Mouse (Mus musculus): ENCODE data around the gene Prickle4. TPM values are rescaled to one million over a fixed set of nuclear protein-coding genes. Genes with fewer than 3 reads are reported as not detected.

The Prickle4 gene
- polyA plus RNA-seq, 1 experiment from 2014 or later: 0.80 TPM

DNA sequence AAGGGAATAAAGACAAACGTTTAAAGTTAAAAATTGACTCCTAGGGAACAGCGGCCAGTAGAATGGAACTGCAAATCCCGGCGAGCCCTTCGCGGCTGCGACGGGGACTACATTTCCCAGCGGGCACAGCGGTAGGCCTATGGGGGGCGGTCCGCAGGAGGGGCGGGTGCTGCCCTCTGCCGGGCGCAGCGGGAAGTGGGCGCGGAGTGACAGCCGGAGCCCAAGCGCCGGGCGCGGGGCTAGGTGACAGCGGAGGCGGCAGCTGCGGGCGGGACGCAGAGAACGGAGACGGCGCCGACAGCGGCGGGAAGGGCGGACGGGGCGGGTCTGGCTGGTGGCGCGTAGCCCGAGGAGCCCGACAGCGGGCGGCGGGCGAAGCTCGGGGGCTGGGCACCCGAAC, 42.3 kb upstream of the Prickle4 start, which contains the start of gene Tfeb:
Tfeb (plus strand) TSS at position 175 of the 400 bp plus-strand sequence.
- Histone ChIP-seq H3K36me3 (ENCODE audit: control insufficient read depth, insufficient read depth, low read length) (no peaks in the 10 kb centered on the region), H3K4me3 (ENCODE audit: low read depth, low read length) (peak within 1 kb of the TSS; percentile 51), H3K9ac (ENCODE audit: low read length) (peak within 1 kb of the TSS; percentile 47), H3K4me2 (ENCODE audit: low read depth, low read length, severe bottlenecking) (peak within 1 kb of the TSS; percentile 84), H3K27ac (ENCODE audit: low read depth, low read length) (no peak within 1 kb of the TSS), H3K27me3 (ENCODE audit: control insufficient read depth, insufficient read depth, low read length) (peaks cover 23% of the 10 kb centered on the region), H3K9me3 (ENCODE audit: control insufficient read depth, low read length) (no peaks in the 10 kb centered on the region), H3K4me1 (replicated peaks; ENCODE audit: control insufficient read depth, insufficient read depth, low read length) (peaks cover 11% of the 10 kb centered on the region; the same call in 1 of the 2 replicates)
- peak; percentile 73 for ATAC-seq (replicated peaks; ENCODE audit: low FRiP score)
- WGBS: under 1% methylated on average over 44 of the region's 47 CpGs
- peak; percentile 98 for DNase-seq (ENCODE audit: low spot score)

DNA sequence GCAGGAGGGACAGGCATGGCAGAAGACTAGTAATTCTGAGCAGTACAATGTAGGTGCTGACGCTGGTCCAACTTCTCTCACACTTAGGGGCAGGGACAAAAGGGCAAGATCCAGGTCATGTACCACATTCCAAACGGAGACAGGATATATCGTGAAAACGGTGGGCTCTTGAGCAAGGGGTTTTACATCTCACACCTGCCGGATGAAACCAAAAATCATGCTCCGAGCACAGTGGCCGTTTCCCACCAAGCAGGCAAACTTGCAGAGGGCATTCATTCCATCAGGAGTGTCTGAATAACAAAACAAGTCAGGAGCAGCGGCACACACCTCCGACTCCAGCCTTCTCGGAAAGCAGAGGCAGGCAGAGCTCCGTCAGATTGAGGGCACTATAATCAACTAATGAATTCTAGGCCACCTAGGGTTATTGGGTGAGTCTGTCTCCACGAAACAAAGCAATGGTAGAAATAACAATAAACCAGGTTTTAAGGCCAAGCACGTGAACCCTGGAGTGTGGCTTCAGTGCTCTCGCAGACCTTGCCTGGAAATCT, 41.1 kb upstream of the Prickle4 start:
- Histone ChIP-seq H3K4me3 (ENCODE audit: low read depth, low read length) (no peak overlapping the region), H3K36me3 (ENCODE audit: control insufficient read depth, insufficient read depth, low read length) (no peaks in the 10 kb centered on the region), H3K9me3 (ENCODE audit: control insufficient read depth, low read length) (no peaks in the 10 kb centered on the region), H3K4me1 (replicated peaks; ENCODE audit: control insufficient read depth, insufficient read depth, low read length) (peaks cover 11% of the 10 kb centered on the region; the same call in 1 of the 2 replicates), H3K4me2 (ENCODE audit: low read depth, low read length, severe bottlenecking) (no peak overlapping the region), H3K27me3 (ENCODE audit: control insufficient read depth, insufficient read depth, low read length) (peaks cover 23% of the 10 kb centered on the region), H3K9ac (ENCODE audit: low read length) (no peak overlapping the region), H3K27ac (ENCODE audit: low read depth, low read length) (no peak overlapping the region)
- DNase-seq (ENCODE audit: low spot score) (no peak), ATAC-seq (replicated peaks; ENCODE audit: low FRiP score) (no peak)
- WGBS: 76% methylated on average over 14 of the region's 14 CpGs

DNA sequence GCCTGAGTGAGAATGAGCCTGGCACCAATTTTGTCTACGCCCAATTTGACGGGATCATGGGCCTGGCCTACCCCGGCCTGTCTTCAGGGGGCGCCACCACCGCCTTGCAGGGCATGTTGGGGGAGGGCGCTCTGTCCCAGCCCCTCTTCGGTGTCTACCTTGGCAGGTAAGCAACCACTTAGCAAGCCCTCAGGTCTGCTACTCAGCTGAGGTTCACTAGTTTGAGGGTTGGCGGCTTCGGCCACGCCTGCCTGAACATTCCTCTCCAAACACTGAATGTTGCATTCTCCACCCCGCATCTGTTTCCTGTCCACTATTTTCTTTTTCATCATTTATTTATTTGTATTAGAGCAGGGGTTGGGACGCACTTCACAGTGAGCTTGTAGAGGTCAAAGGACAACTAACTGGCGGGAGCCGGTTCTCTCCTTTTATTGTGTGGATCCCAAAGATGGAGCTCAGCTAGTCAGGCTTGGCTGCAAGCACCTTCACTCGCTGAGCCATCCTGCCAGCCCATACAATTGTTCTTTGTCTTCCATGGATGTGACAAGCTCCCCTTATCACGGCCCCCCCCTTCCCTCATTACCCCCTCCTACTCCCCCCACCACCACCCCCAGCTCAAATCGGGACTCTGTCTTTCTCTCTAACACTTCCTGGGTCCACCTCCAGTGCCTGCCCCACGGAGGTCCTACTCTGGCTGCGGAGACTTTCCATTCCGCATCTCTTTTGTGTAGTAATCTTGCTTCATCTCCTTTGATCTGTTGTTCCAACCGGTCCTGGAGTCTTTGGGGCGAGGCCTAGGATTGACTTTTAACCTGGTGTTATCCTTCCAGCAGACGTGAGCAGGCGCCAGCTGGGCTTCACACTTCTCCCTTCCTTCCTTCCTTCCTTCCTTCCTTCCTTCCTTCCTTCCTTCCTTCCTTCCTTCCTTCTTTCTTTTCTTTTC, 36.4 kb upstream of the Prickle4 start:
- no peak overlapping the region for H3K9ac ChIP-seq (ENCODE audit: low read length)
- WGBS: 45% methylated on average over 24 of the region's 24 CpGs
- no peak for DNase-seq (ENCODE audit: low spot score)

DNA sequence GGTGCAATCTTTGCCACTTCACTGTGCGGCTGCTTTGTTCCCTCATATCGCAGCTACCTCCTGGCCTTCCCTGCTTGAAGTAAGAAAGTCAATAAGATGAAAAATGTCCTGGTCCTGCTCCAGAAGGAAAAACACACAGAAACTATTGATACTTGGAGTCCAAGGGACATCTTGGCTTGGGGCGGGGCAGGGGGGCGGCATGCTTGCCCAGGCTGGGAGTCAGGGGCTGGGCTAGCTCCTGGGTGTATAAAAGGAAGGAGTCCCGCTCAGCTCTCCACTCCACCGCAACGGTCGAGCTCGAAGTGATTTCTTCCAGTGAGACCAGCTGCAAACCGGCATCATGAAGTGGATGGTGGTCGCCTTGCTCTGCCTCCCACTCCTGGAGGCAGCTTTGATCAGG, 32.0 kb upstream of the Prickle4 start, which contains the start of gene Pgc:
Pgc (plus strand) TSS at position 277 of the 400 bp plus-strand sequence.
- Histone ChIP-seq H3K27ac (ENCODE audit: low read depth, low read length) (no peak within 1 kb of the TSS), H3K36me3 (ENCODE audit: control insufficient read depth, insufficient read depth, low read length) (no peaks in the 10 kb centered on the region), H3K4me1 (replicated peaks; ENCODE audit: control insufficient read depth, insufficient read depth, low read length) (no peaks in the 10 kb centered on the region), H3K4me3 (ENCODE audit: low read depth, low read length) (no peak within 1 kb of the TSS), H3K27me3 (ENCODE audit: control insufficient read depth, insufficient read depth, low read length) (no peaks in the 10 kb centered on the region), H3K4me2 (ENCODE audit: low read depth, low read length, severe bottlenecking) (no peak within 1 kb of the TSS), H3K9ac (ENCODE audit: low read length) (no peak within 1 kb of the TSS), H3K9me3 (ENCODE audit: control insufficient read depth, low read length) (no peaks in the 10 kb centered on the region)
- ATAC-seq (replicated peaks; ENCODE audit: low FRiP score) (no peak), DNase-seq (ENCODE audit: low spot score) (no peak)
- WGBS: 87% methylated on average over 11 of the region's 11 CpGs

More for the DNA sequence above, 36.4 kb upstream of the Prickle4 start:
- H3K27me3 ChIP-seq (ENCODE audit: control insufficient read depth, insufficient read depth, low read length): no peaks in the 10 kb centered on the region
- no peak for ATAC-seq (replicated peaks; ENCODE audit: low FRiP score)
- H3K36me3 ChIP-seq (ENCODE audit: control insufficient read depth, insufficient read depth, low read length): no peaks in the 10 kb centered on the region
- H3K9me3 ChIP-seq (ENCODE audit: control insufficient read depth, low read length): no peaks in the 10 kb centered on the region
- H3K4me3 ChIP-seq (ENCODE audit: low read depth, low read length): no peak overlapping the region
- H3K4me1 ChIP-seq (replicated peaks; ENCODE audit: control insufficient read depth, insufficient read depth, low read length): no peaks in the 10 kb centered on the region
- no peak overlapping the region for H3K4me2 ChIP-seq (ENCODE audit: low read depth, low read length, severe bottlenecking)
- no peak overlapping the region for H3K27ac ChIP-seq (ENCODE audit: low read depth, low read length)

DNA sequence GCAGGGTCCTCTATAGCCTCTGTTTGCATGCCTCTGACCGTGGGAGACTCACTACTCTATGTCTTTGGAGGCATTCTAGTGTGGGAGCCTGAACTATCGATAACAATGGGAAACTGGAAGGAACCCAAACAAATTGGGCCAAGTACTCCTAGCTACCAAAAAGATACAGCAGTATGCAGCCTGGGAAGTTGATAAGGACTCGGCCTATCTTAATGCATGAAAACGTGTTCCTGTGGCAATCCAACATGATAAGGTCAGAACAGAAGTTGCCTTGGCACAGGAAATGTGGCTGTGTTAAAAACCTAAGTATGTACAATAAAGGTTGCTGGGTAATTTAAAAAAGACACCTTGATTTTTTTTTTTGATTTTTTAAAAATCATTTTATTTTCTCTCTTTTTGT, 26.6 kb upstream of the Prickle4 start:
- Histone ChIP-seq H3K9me3 (ENCODE audit: control insufficient read depth, low read length) (no peaks in the 10 kb centered on the region), H3K9ac (ENCODE audit: low read length) (no peak overlapping the region), H3K4me1 (replicated peaks; ENCODE audit: control insufficient read depth, insufficient read depth, low read length) (no peaks in the 10 kb centered on the region), H3K36me3 (ENCODE audit: control insufficient read depth, insufficient read depth, low read length) (no peaks in the 10 kb centered on the region), H3K4me3 (ENCODE audit: low read depth, low read length) (no peak overlapping the region), H3K27ac (ENCODE audit: low read depth, low read length) (no peak overlapping the region), H3K27me3 (ENCODE audit: control insufficient read depth, insufficient read depth, low read length) (no peaks in the 10 kb centered on the region), H3K4me2 (ENCODE audit: low read depth, low read length, severe bottlenecking) (no peak overlapping the region)
- DNase-seq (ENCODE audit: low spot score) (no peak), ATAC-seq (replicated peaks; ENCODE audit: low FRiP score) (no peak)
- WGBS: 89% methylated on average over 4 of the region's 4 CpGs

DNA sequence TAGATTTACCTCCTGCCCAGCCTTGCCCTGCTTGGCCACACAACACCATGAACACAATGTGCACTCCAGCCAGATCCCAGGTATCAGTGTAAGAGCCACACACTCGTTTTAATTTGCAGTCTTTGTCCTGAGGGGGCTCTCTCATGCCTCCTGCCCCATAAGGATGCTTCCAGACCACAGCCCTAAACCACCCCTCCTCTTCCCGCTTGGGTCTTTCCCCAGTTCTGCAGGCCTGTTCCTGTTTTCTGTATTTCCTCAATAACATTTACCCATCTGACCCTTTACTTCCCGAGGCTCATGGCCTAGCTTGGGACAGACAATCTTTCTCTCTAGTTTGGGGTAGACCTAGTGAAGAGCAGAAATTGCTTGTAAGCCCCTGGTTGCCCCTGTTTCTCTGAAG, 20.5 kb upstream of the Prickle4 start:
- no peak overlapping the region for H3K4me3 ChIP-seq (ENCODE audit: low read depth, low read length)
- DNase-seq (ENCODE audit: low spot score) (no peak), ATAC-seq (replicated peaks; ENCODE audit: low FRiP score) (no peak)
- H3K4me2 ChIP-seq (ENCODE audit: low read depth, low read length, severe bottlenecking): no peak overlapping the region
- no peaks in the 10 kb centered on the region for H3K27me3 ChIP-seq (ENCODE audit: control insufficient read depth, insufficient read depth, low read length)
- no peaks in the 10 kb centered on the region for H3K9me3 ChIP-seq (ENCODE audit: control insufficient read depth, low read length)
- no peaks in the 10 kb centered on the region for H3K4me1 ChIP-seq (replicated peaks; ENCODE audit: control insufficient read depth, insufficient read depth, low read length)
- no peaks in the 10 kb centered on the region for H3K36me3 ChIP-seq (ENCODE audit: control insufficient read depth, insufficient read depth, low read length)
- no peak overlapping the region for H3K9ac ChIP-seq (ENCODE audit: low read length)
- 73% methylated on average over 3 of the region's 3 CpGs for WGBS
- H3K27ac ChIP-seq (ENCODE audit: low read depth, low read length): no peak overlapping the region

DNA sequence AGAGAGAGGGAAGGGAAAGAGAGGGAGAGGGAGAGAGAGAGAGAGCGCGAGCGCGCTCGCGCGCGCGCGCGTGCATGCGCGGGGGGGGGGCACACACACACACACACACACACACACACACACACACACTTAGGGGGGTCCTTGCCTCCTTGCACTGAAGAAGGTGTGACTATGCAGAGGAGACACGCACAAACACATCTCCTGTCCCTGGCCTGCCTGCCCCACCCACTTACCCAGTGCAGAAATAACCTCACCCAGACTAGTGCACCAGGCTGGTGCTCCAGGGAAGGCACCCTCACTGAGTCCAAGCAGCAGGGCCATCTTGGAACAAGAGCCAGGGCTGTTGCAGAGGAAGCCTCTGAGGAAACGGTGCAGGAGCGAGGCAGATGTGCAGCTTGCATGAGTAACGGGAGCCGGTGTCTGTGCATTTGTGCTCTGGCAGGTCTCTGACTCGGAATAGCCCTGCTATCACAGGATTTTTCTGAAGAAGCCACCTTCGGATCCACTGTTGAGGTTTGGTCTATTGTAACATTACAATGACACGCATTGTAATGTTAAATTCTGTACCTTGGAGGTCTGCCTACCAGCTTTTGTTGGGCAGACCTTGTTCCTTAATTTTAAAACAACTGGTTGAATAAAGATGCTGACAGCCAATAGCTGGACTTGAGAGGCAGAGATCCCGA, 18.5 kb upstream of the Prickle4 start:
- 53% methylated on average over 22 of the region's 22 CpGs for WGBS
- Histone ChIP-seq H3K4me3 (ENCODE audit: low read depth, low read length) (no peak overlapping the region), H3K27ac (ENCODE audit: low read depth, low read length) (no peak overlapping the region), H3K4me2 (ENCODE audit: low read depth, low read length, severe bottlenecking) (no peak overlapping the region), H3K4me1 (replicated peaks; ENCODE audit: control insufficient read depth, insufficient read depth, low read length) (no peaks in the 10 kb centered on the region), H3K9me3 (ENCODE audit: control insufficient read depth, low read length) (no peaks in the 10 kb centered on the region), H3K36me3 (ENCODE audit: control insufficient read depth, insufficient read depth, low read length) (no peaks in the 10 kb centered on the region), H3K27me3 (ENCODE audit: control insufficient read depth, insufficient read depth, low read length) (no peaks in the 10 kb centered on the region), H3K9ac (ENCODE audit: low read length) (no peak overlapping the region)
- DNase-seq (ENCODE audit: low spot score): no peak
- ATAC-seq (replicated peaks; ENCODE audit: low FRiP score): no peak

DNA sequence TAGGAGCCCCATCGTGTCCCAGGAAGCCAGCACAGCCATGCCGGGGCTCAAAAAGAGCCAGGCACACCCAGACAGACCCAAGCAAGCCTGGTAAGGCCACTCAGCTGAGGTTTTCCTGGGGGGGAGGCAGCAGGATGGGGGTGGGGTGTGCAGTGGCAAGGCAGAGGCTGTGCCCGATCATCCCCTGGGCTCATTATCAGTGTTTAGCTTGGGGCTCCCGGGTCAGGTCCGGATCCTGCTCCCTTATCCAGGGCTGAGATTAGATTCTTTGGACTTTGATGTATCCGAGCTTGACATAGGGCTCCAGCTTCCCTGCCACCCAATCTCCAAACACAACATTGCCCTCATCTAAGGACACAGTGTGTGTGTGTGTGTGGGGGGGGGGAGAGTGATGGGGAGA, 17.3 kb upstream of the Prickle4 start:
- no peaks in the 10 kb centered on the region for H3K27me3 ChIP-seq (ENCODE audit: control insufficient read depth, insufficient read depth, low read length)
- ATAC-seq (replicated peaks; ENCODE audit: low FRiP score): no peak
- H3K36me3 ChIP-seq (ENCODE audit: control insufficient read depth, insufficient read depth, low read length): no peaks in the 10 kb centered on the region
- H3K9me3 ChIP-seq (ENCODE audit: control insufficient read depth, low read length): no peaks in the 10 kb centered on the region
- no peak overlapping the region for H3K4me3 ChIP-seq (ENCODE audit: low read depth, low read length)
- DNase-seq (ENCODE audit: low spot score): no peak
- H3K4me2 ChIP-seq (ENCODE audit: low read depth, low read length, severe bottlenecking): no peak overlapping the region
- H3K27ac ChIP-seq (ENCODE audit: low read depth, low read length): no peak overlapping the region
- whole genome bisulfite sequencing: 73% methylated on average over 6 of the region's 6 CpGs
- no peaks in the 10 kb centered on the region for H3K4me1 ChIP-seq (replicated peaks; ENCODE audit: control insufficient read depth, insufficient read depth, low read length)
- H3K9ac ChIP-seq (ENCODE audit: low read length): no peak overlapping the region
